Mouse (Mus musculus): ENCODE measurements around the gene Brms1. TPM values are rescaled to one million over a fixed set of nuclear protein-coding genes. Genes with fewer than 3 reads are reported as not detected.

Brms1 gene
- polyA plus RNA-seq, 1 experiment from 2014 or later = 38.4 TPM

DNA sequence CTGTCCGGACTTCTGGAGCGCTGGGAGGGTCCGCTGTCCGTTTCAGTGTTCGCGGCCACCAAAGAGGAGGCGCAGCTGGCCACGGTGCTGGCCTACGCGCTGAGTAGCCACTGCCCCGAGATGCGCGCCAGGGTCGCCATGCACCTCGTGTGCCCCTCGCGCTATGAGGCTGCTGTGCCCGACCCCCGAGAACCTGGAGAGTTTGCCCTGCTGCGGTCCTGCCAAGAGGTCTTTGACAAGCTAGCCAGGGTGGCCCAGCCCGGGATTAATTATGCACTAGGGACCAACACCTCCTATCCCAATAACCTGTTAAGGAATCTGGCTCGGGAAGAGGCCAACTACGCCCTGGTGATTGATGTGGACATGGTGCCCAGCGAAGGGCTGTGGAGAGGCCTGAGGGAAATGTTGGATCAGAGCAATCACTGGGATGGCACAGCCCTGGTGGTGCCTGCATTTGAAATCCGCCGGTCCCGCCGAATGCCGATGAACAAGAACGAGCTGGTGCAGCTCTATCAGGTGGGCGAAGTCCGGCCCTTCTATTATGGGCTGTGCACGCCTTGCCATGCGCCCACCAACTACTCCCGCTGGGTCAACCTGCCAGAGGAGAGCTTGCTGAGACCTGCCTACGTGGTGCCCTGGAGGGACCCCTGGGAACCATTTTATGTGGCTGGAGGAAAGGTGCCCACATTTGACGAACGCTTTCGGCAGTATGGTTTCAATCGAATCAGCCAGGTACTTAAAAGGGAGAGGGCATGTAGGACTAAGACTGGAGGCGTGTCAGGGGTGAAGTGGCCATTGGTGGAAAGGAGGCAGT, 1.6 kb upstream of the Brms1 start:
- Histone ChIP-seq H3K4me3 (peak overlapping the region; percentile 91), H3K9me3 (no peaks in the 10 kb centered on the region), H3K4me2 (replicated peaks) (peak overlapping the region; percentile 99), H3K9ac (peak overlapping the region; percentile 94), H3K4me1 (peaks cover 35% of the 10 kb centered on the region), H3K27ac (peak overlapping the region; percentile 83; the same call in 1 of the 2 replicates), H3K27me3 (no peaks in the 10 kb centered on the region), H3K36me3 (peaks cover 9% of the 10 kb centered on the region)
- WGBS = 15% methylated on average over 41 of the region's 41 CpGs
- no peak for ATAC-seq (ENCODE audit: insufficient number of reproducible peaks, insufficient read depth, low FRiP score, low TSS enrichment)

DNA sequence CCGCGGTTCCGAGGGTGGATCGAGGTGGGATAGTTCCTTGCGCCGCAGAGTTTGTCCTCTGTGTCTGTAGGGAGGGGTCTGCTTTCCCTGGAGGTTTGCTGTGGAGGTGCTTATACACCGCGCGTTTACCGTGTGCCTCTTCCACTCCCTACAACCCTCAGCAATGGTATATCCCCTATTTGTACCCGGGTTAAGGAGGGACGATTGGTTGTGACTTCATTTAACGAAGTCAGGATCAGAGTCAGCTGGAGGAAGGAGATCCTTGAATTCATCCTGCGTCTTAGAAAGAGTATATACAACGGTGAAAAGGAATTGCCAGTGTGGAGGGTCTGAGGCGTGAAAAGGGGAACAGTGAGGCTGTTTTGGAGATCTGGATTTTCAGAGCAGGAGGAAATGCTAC, 434 bp downstream of the Brms1 start:
- Histone ChIP-seq H3K9ac (peak overlapping the region; percentile 94), H3K4me2 (replicated peaks) (peak overlapping the region; percentile 99), H3K27me3 (no peaks in the 10 kb centered on the region), H3K4me3 (peak overlapping the region; percentile 91), H3K4me1 (peaks cover 35% of the 10 kb centered on the region), H3K9me3 (no peaks in the 10 kb centered on the region), H3K27ac (peak overlapping the region; percentile 36; the same call in 1 of the 2 replicates), H3K36me3 (peaks cover 13% of the 10 kb centered on the region)
- 2% methylated on average over 16 of the region's 16 CpGs for WGBS
- no peak for ATAC-seq (ENCODE audit: insufficient number of reproducible peaks, insufficient read depth, low FRiP score, low TSS enrichment)

DNA sequence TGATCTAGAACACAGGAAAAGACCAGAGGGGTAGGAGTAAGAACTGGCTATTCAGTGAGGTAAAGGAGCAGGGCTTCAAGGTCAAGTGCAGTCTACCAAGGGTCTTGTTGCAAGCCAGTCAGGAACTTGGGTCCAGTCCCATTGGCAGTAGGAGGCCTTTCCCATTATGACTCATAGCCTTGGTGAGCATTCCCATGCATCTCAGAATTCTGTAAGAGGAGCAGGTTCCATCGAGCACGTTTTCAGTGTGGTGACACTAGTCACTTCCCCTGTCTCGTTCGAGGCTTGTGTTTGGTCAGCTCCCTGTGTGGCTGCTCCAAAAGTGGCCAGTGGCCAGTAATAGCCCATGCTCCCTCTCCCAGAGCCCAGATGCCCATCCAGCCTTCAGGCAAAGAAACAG, 4.4 kb downstream of the Brms1 start:
- Histone ChIP-seq H3K9me3 (no peaks in the 10 kb centered on the region), H3K9ac (no peak overlapping the region), H3K27ac (no peak overlapping the region), H3K36me3 (peaks cover 42% of the 10 kb centered on the region), H3K27me3 (peaks cover 9% of the 10 kb centered on the region), H3K4me1 (peaks cover 23% of the 10 kb centered on the region), H3K4me3 (no peak overlapping the region), H3K4me2 (replicated peaks) (no peak overlapping the region)
- no peak for ATAC-seq (ENCODE audit: insufficient number of reproducible peaks, insufficient read depth, low FRiP score, low TSS enrichment)
- 85% methylated on average over 4 of the region's 4 CpGs for WGBS

DNA sequence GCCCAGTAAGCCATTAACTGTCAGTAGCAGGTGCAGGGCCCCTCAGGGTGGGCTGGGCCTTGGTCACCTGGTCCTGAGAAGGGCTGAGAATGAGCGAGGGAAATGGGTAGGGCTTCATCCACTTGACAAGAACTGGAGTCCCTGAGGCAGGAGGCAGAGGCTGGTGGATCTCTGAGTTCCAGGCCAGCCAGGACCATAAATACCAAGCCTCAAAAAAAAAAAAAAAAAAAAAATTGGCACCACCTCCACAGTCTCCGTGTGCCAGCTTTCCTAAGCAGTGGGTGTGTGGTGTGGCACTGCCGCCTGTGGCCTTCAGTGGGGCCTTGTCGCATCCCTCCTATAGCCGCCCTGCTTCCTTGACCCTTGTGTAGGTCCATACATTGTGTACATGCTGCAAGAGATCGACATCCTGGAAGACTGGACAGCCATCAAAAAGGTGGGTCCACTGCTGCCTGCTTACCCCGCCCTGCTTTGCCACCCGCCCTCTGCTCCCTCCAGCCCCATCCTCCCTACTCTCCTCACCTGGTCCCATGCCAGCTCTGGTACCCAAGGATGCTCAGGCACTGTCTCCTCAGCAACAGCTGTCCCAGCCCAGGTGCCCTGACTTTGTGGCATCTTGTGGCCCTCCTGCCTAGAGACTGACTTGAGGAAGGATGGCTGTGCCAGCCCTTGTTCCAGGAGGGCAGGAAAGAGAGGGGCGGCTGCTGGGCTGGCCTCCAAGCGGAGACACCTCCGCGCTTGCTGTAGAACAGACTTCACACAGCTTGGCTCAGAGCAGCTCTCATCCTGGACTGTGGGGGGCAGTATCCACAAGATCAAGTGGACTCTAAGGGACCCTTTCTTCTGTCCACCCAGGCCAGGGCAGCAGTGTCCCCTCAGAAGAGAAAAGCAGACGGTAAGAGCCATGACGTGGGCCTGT, 7.2 kb downstream of the Brms1 start:
- Histone ChIP-seq H3K4me1 (peaks cover 29% of the 10 kb centered on the region), H3K27ac (no peak overlapping the region), H3K36me3 (peaks cover 41% of the 10 kb centered on the region), H3K9ac (no peak overlapping the region), H3K4me3 (no peak overlapping the region), H3K27me3 (peaks cover 38% of the 10 kb centered on the region), H3K9me3 (no peaks in the 10 kb centered on the region), H3K4me2 (replicated peaks) (no peak overlapping the region)
- WGBS = 83% methylated on average over 14 of the region's 14 CpGs
- ATAC-seq (ENCODE audit: insufficient number of reproducible peaks, insufficient read depth, low FRiP score, low TSS enrichment) = no peak

DNA sequence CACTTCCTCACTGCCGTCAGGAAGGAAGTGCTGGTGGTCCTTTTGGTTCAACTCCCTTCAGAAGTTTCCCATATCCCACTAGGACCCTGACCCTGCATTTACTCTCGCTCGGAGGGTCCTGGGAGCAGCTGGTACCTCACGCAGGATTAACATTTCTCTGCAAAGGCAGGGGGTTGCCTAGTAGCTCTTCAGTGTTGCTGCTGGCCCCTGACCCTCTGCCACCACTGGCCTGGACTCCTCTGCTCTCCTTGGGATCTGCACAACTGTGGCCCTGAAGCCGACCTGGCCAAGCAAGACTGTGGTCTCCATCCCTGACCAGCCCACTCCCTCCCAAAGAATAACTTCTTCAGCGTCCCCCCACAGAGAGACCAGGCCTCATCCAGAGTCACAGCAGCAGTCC, 8.2 kb downstream of the Brms1 start:
- H3K9me3 ChIP-seq = no peaks in the 10 kb centered on the region
- H3K4me3 ChIP-seq = no peak overlapping the region
- no peak overlapping the region for H3K9ac ChIP-seq
- peaks cover 29% of the 10 kb centered on the region for H3K4me1 ChIP-seq
- no peak overlapping the region for H3K27ac ChIP-seq
- H3K27me3 ChIP-seq = peaks cover 44% of the 10 kb centered on the region
- WGBS = 75% methylated on average over 6 of the region's 6 CpGs
- no peak for ATAC-seq (ENCODE audit: insufficient number of reproducible peaks, insufficient read depth, low FRiP score, low TSS enrichment)
- no peak overlapping the region for H3K4me2 ChIP-seq (replicated peaks)
- H3K36me3 ChIP-seq = peaks cover 34% of the 10 kb centered on the region

DNA sequence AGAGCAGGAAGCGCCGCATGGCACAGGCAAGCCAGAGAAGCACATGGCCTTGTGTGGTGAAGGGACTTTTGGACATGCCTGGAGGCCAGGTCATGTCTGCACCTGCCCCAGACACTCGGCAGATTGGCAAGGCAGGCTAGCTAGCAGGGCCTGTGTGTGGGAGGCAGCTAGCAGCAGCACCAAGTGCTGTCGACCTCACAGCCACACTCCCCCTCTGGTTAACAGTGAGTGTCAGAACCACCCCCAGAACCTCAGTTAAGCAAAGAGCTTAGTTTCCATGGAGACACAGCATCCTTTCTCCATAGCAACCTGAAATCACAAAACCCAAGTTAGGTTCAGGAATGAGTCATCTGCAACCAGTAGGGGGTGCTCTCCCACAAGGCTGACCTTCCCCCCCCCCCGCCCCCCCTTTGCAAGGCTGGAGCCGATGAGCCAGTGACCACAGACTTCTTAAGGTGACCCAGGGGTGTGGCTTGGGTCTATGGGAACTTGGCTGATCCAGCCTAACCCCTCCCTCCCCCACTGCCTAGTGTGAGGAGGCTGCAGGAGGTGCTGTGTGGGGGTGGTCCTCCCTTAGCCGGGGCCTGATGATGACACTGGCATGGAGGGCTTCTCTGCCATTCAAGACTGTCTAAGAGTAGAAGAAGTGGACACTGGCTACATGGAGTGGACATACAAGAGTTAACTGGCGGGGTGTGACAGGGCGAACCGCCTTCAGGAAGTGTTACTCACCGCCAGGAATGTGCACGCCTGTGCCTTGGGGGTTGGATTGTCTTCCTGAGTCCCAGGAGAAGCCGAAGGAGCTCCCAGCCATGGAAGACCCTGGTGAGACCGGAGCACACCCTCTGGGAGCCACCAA, 9.1 kb downstream of the Brms1 start, which contains the start of gene Rin1:
Rin1 (plus strand) TSS at position 435 of the 859 bp plus-strand sequence.
- 0 out of 2 replicates have a peak within 1 kb of the TSS, but pooled peaks have one; percentile 25 for H3K27ac ChIP-seq
- 12% methylated on average over 14 of the region's 14 CpGs for WGBS

DNA sequence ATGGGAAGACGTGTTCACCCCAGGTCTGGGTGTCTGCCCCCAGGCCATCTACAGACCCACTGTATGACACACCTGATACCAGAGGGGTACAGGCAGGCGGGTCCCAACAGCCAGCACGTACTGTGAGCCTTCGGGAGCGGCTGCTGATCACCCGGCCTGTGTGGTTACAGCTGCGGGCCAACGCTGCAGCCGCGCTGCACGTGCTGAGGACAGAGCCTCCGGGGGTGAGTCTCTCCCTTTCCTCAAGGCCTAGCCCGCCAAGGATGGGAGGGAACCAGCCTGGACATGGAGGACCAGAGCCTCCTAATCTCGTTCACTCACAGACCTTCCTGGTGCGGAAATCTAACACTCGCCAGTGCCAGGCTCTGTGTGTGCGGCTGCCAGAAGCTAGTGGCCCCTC, 9.9 kb downstream of the Brms1 start:
- Histone ChIP-seq H3K9ac (no peak overlapping the region), H3K27ac (0 out of 2 replicates have a peak overlapping the region, but pooled peaks have one; percentile 25), H3K36me3 (peaks cover 34% of the 10 kb centered on the region), H3K4me2 (replicated peaks) (peak overlapping the region; percentile 38), H3K9me3 (no peaks in the 10 kb centered on the region), H3K27me3 (peaks cover 47% of the 10 kb centered on the region), H3K4me3 (peak overlapping the region; percentile 13; the same call in 1 of the 2 replicates), H3K4me1 (peaks cover 29% of the 10 kb centered on the region)
- WGBS = 6% methylated on average over 17 of the region's 17 CpGs
- ATAC-seq (ENCODE audit: insufficient number of reproducible peaks, insufficient read depth, low FRiP score, low TSS enrichment) = peak; percentile 39; the same call in 1 of the 2 replicates

More for the DNA sequence above, 9.1 kb downstream of the Brms1 start, which contains the start of gene Rin1:
- no peak for ATAC-seq (ENCODE audit: insufficient number of reproducible peaks, insufficient read depth, low FRiP score, low TSS enrichment)
- Histone ChIP-seq H3K27me3 (peaks cover 47% of the 10 kb centered on the region), H3K9me3 (no peaks in the 10 kb centered on the region), H3K36me3 (peaks cover 34% of the 10 kb centered on the region), H3K4me2 (replicated peaks) (peak within 1 kb of the TSS; percentile 38), H3K4me1 (peaks cover 29% of the 10 kb centered on the region), H3K9ac (no peak within 1 kb of the TSS), H3K4me3 (peak within 1 kb of the TSS; percentile 13; the same call in 1 of the 2 replicates)

DNA sequence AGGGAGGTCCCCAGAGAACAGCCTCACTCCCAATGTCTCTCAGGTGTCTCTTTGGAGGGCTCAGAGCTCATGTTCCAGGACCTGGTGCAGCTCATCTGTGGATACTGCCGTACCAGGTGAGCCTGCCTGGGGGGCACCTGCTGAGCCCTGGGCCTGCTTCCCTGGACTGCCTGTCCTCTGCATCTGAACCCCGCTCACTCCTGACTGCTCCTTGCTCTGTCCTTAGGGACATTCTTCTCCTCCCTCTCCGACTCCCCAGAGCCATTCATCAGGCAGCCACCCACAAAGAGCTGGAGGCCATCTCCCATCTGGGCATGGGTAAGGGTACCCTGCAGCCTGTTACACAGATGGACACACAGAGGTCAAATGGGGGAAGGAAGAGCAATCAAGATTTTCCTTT, 10.4 kb downstream of the Brms1 start:
- H3K4me2 ChIP-seq (replicated peaks) = peak overlapping the region; percentile 38
- no peak for ATAC-seq (ENCODE audit: insufficient number of reproducible peaks, insufficient read depth, low FRiP score, low TSS enrichment)
- H3K4me3 ChIP-seq = 0 out of 2 replicates have a peak overlapping the region, but pooled peaks have one; percentile 13
- H3K9me3 ChIP-seq = no peaks in the 10 kb centered on the region
- peaks cover 47% of the 10 kb centered on the region for H3K27me3 ChIP-seq
- H3K36me3 ChIP-seq = peaks cover 30% of the 10 kb centered on the region
- no peak overlapping the region for H3K9ac ChIP-seq
- H3K4me1 ChIP-seq = peaks cover 34% of the 10 kb centered on the region
- 42% methylated on average over 3 of the region's 3 CpGs for WGBS
- no peak overlapping the region for H3K27ac ChIP-seq

DNA sequence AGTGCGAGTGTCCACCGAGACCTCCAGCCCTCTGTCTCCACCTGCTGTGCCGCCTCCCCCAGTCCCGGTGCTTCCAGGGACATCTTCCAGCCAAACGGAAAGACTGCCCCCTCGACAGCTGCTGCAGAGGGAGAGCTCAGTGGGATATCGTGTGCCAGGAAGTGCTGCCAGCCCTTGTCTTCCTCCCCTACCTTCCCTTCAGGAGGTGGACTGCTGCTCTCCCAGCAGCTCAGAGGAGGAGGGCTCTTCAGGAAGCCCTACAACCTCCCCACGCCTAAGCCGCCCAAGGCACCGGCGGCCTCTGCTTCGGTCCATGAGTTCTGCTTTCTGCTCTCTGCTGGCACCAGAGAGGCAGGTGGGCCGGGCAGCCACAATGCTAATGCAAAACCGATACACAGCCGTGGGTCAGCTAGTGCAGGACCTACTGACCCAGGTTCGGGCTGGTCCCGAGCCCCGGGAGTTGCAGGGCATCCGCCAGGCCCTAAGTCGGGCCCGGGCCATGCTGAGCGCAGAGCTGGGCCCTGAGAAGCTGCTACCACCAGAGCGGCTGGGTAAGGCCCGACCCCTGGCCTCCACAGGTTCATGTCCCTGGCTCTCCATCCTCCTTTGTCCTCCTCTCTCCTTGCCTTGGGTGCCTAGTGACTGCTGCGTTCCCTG, 11.1 kb downstream of the Brms1 start:
- peaks cover 39% of the 10 kb centered on the region for H3K4me1 ChIP-seq
- H3K27ac ChIP-seq = no peak overlapping the region
- no peaks in the 10 kb centered on the region for H3K9me3 ChIP-seq
- 31% methylated on average over 25 of the region's 25 CpGs for WGBS
- no peak overlapping the region for H3K4me3 ChIP-seq
- H3K4me2 ChIP-seq (replicated peaks) = no peak overlapping the region
- no peak overlapping the region; the same call in 1 of the 2 replicates for H3K9ac ChIP-seq
- peaks cover 47% of the 10 kb centered on the region for H3K27me3 ChIP-seq
- H3K36me3 ChIP-seq = peaks cover 23% of the 10 kb centered on the region
- ATAC-seq (ENCODE audit: insufficient number of reproducible peaks, insufficient read depth, low FRiP score, low TSS enrichment) = no peak

DNA sequence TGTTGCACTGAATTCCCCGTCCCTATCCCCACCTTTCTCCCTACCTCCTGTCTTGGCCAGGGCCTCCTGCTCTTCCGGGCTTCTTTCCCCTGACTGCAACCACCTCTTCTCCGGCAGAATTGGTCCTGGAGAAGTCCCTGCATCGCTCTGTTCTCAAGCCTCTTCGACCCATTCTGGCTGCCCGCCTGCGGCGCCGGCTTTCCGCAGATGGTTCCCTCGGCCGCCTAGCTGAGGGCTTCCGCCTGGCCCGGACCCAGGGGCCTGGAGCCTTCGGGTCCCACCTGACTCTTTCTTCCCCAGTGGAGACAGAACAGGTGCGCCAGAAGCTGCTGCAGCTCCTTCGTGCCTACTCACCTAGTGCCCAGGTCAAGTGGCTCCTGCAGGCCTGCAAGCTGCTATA, 11.7 kb downstream of the Brms1 start:
- WGBS = 61% methylated on average over 17 of the region's 17 CpGs
- H3K4me2 ChIP-seq (replicated peaks) = no peak overlapping the region
- peaks cover 39% of the 10 kb centered on the region for H3K4me1 ChIP-seq
- no peak overlapping the region for H3K27ac ChIP-seq
- no peak overlapping the region for H3K4me3 ChIP-seq
- H3K9me3 ChIP-seq = no peaks in the 10 kb centered on the region
- no peak for ATAC-seq (ENCODE audit: insufficient number of reproducible peaks, insufficient read depth, low FRiP score, low TSS enrichment)
- H3K36me3 ChIP-seq = peaks cover 17% of the 10 kb centered on the region
- no peak overlapping the region for H3K9ac ChIP-seq
- peaks cover 47% of the 10 kb centered on the region for H3K27me3 ChIP-seq
